Mouse (Mus musculus) lung, embryonic 14.5 days (tissue): ENCODE measurements around the gene Arhgap11a. TPM values are rescaled to one million over a fixed set of nuclear protein-coding genes. Genes with fewer than 3 reads are reported as not detected.
A peak's percentile ranks its signal among the peaks of the same experiment; 100 is the strongest.

Source experiments
- ATAC-seq: fragments of 200-750 bp; cut with Nextera tagmentation; 2 replicates; pipeline ENCODE4 v1.8.0; 2017; ENCODE audit warnings: mild to moderate bottlenecking, moderate TSS enrichment, moderate library complexity; ENCODE audit not compliant: insufficient read depth
- DNase-seq: peaks from one replicate; pipeline ENCODE4 v3.0.0-alpha.2; 2015
- H3K27ac ChIP-seq: fragments of 300-500 bp; sonication (generic); 2 replicates; pipeline ENCODE4 v1.5.1; 2014; ENCODE audit warnings: low read depth, mild to moderate bottlenecking, moderate library complexity
- H3K27me3 ChIP-seq: fragments of 300-500 bp; sonication (generic); 2 replicates; pipeline ENCODE4 v1.6.1; 2014; ENCODE audit warnings: low read length, control low read depth; ENCODE audit not compliant: insufficient read depth
- H3K36me3 ChIP-seq: fragments of 300-500 bp; sonication (generic); 2 replicates; pipeline ENCODE4 v1.6.1; 2014; ENCODE audit warnings: control low read depth; ENCODE audit not compliant: insufficient read depth
- H3K4me1 ChIP-seq: fragments of 300-500 bp; sonication (generic); 2 replicates; pipeline ENCODE4 v1.6.1; 2014; ENCODE audit warnings: antibody characterized with exemption, control low read depth; ENCODE audit not compliant: insufficient read depth
- H3K4me2 ChIP-seq: fragments of 300-500 bp; sonication (generic); 2 replicates; pipeline ENCODE4 v1.6.1; 2014; ENCODE audit warnings: mild to moderate bottlenecking
- H3K4me3 ChIP-seq: fragments of 300-500 bp; sonication (generic); 2 replicates; pipeline ENCODE4 v1.5.1; 2014; ENCODE audit warnings: low read depth, low read length
- H3K9ac ChIP-seq: fragments of 300-500 bp; sonication (generic); 2 replicates; pipeline ENCODE4 v1.6.1; 2014
- H3K9me3 ChIP-seq: fragments of 300-500 bp; sonication (generic); 2 replicates; pipeline ENCODE4 v1.6.1; 2016; ENCODE audit warnings: low read depth, low read length, control low read depth
- CTCF ChIP-seq: IDR thresholded peaks from 2 replicates; pipeline ENCODE4 v1.5.1; 2016; ENCODE audit warnings: antibody characterized with exemption, low read depth
- WGBS: fragments of 180-500 bp; shearing (Covaris S2); extraction: QIAGEN DNeasy Blood & Tissue Kit; methylation state at CpG from one replicate; pipeline ENCODE4 v1.1.7; 2014; 5-methylcytosine and 5-hydroxymethylcytosine counted together
- polyA plus RNA-seq: library from polyadenylated mRNA; unstranded; fragments of >200 nt; fragmentation: Nextera tagmentation; extraction: Ambion mirVana; gene quantifications from 2 replicates; pipeline ENCODE4 v1.2.1, GENCODE M21; 2014

The Arhgap11a gene
- polyA plus RNA-seq, 1 experiment from 2014 or later = 6.0 TPM

DNA sequence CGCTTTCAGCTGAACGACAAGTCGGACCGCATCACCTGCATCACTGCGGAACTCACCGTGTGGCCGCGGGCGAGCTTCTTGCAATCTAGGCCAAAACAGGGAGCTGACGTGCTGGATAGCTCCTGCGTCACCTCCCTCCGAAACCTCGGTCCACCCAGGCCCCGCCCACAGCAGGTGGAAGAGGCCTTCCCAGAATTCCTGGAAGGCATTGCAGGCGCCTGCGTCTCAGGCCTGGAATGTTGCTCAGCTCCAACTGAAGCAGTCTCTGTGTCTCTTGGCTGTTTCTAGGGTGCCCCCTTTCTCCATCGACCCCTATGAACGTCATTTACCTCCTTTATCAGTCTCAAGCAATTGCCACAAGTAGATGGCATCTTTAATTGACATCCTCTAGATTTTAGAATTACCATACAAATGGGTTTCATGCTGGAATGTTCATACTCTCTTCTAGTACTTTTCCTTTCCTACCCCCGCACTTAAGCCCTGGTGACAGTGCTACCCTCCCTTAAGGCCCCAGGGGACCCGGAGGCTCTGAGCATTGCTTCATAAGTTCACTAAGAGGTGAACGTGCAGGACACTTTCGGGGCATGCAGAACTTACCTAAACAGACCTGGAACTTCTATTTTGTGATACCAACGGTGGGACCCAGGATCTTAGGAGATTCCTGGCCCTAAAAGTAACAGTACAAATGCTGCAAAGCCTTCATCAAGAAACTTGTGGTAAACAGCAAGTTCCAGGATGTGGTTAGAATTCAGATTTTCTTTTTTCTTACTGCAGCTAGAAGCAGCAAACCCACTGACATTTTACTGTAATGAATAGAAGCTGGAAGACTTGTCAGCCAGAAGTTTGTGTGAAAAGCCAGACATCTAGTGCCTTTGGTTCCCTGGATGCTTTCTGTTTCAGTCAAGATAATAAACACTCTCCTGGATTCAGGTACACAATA lies 19.2 kb downstream of the Arhgap11a start, which contains the start of gene Scg5:
TSS of gene Scg5 (minus strand) at position 179 of the 940 bp plus-strand sequence.
- DNase-seq (peak; percentile 84), ATAC-seq (peak; percentile 89)
- Histone ChIP-seq H3K27me3 (no peaks in the 10 kb centered on the region), H3K27ac (no peak within 1 kb of the TSS), H3K4me1 (no peaks in the 10 kb centered on the region), H3K9me3 (no peaks in the 10 kb centered on the region), H3K36me3 (peaks cover 21% of the 10 kb centered on the region), H3K4me3 (peak within 1 kb of the TSS; percentile 2; the same call in 1 of the 2 replicates), H3K9ac (no peak within 1 kb of the TSS), H3K4me2 (peak within 1 kb of the TSS; percentile 52)
- TF ChIP-seq CTCF = no peak
- 9% methylated on average over 23 of the region's 23 CpGs for WGBS

DNA sequence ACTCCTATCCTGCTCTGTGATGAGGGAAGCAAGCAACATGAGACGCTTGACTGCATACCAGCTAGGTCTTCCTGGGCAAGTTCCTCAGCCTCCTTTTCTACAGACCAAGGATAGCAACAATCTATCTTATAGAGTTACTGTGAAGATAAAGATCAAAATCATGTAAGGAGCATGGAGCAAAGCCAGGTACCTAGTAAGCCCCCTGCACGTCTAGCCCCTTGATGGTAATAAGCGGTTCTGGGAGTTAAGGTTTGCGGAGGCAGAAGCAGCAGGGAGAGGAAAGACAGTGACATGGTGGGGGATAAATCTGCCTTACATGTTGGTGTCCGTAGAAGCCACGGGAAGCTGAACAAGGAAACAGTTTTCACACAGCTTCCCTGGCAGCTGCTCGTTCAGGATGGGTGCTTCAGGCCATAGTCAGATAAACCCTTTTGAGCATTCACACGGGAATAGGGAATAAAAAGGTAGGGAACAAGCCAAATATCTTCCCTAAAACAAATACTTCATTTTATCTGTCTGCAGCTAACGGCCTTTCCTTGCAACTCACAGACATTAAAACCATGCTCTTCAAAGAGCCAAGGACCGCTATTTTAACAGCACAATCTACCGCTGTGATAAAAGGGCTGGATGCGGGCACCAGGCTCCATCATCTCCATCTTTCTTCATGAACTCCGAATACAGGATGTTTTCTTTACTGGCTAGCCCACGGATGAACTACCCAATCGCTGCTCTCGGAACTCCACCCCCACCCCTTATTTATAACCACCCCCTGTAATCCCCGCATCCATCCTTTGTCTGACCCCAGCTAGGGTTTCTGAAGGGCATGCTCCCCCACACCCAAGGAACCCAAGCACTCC lies 20.1 kb downstream of the Arhgap11a start:
- DNase-seq (no peak), ATAC-seq (no peak; the same call in 1 of the 2 replicates)
- no peak for TF ChIP-seq CTCF
- Histone ChIP-seq H3K4me1 (no peaks in the 10 kb centered on the region), H3K9ac (no peak overlapping the region), H3K36me3 (peaks cover 12% of the 10 kb centered on the region), H3K27ac (no peak overlapping the region), H3K27me3 (no peaks in the 10 kb centered on the region), H3K4me3 (peak overlapping the region; percentile 2; the same call in 1 of the 2 replicates), H3K4me2 (peak overlapping the region; percentile 52), H3K9me3 (no peaks in the 10 kb centered on the region)
- 22% methylated on average over 17 of the region's 17 CpGs for WGBS

DNA sequence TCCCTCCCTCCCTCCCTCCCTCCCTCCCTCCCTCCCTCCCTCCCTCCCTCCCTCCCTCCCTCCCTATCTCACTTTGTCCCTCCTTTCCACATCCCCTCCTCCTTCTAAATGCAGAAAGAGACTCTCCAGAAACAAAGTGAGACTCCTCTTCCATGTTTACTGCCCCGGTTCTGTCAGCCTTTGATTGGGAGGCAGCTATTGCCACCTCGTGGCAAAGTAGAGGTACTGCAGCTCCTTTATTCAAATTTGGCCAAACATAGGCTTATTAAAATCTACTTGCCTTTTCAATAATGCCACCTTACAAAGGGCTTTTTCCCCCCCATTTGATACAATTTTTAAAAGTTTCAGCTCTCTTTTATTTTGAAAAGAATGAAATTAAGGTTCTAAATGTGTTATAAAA lies 24.6 kb downstream of the Arhgap11a start:
- Histone ChIP-seq H3K4me1 (no peaks in the 10 kb centered on the region), H3K27ac (no peak overlapping the region), H3K4me2 (no peak overlapping the region), H3K9ac (no peak overlapping the region), H3K27me3 (no peaks in the 10 kb centered on the region), H3K9me3 (no peaks in the 10 kb centered on the region), H3K36me3 (no peaks in the 10 kb centered on the region), H3K4me3 (no peak overlapping the region)
- ATAC-seq (no peak), DNase-seq (peak; percentile 81)
- TF ChIP-seq CTCF = peak; percentile 86
- whole genome bisulfite sequencing = 0% methylated on average over 2 of the region's 2 CpGs

DNA sequence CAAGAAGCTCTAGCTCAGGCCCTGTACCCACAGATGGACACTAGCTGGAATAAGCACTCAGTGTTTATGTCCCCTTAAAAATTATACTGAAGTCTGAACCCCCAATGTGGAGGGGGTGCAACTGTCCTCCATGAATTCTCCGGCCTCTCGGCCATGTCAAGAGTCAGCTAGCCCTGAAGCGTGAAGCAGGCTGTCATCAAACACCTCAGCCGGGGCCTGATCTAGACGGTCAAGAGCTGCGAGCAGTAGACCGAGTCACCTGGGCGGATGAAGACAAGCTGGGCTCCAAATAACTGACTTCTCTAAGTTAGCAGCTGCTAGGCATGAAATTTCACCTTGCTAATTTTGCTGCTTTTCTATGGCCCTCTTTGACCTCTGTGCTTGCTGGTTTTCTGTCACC lies 26.1 kb downstream of the Arhgap11a start:
- Histone ChIP-seq H3K27ac (no peak overlapping the region), H3K4me1 (no peaks in the 10 kb centered on the region), H3K9ac (no peak overlapping the region), H3K36me3 (no peaks in the 10 kb centered on the region), H3K4me3 (no peak overlapping the region), H3K4me2 (no peak overlapping the region), H3K9me3 (no peaks in the 10 kb centered on the region), H3K27me3 (no peaks in the 10 kb centered on the region)
- TF ChIP-seq CTCF = no peak
- DNase-seq = no peak
- WGBS = 88% methylated on average over 8 of the region's 8 CpGs
- ATAC-seq = no peak

DNA sequence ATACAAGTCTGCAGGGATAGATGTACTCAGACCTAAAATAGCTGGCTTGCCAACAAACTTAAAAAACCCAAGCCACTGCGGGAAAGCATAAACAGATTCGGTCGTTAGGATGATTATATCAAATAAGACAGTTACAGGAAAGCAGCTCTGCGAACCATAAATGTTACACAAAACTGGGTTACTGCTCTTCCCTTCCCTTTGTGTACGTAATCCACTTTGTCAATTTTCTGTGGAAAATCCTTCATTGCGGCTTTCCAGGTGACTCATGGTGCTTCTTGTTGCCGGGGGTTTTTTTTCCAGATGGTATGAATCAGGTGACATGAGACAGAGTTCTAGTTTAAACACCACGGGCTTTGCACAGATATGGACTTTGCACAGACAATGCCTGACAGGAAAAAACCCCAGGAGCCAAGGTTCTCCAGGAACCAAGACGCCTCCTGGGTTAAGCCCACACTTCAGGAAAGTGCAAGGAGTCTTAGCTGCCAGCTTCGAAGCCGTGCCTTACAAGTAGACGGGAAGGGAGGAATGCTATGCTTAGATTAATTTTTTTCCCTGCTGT lies 27.2 kb downstream of the Arhgap11a start:
- ATAC-seq = no peak
- Histone ChIP-seq H3K4me2 (no peak overlapping the region), H3K9me3 (no peaks in the 10 kb centered on the region), H3K9ac (no peak overlapping the region), H3K4me3 (no peak overlapping the region), H3K27me3 (no peaks in the 10 kb centered on the region), H3K36me3 (no peaks in the 10 kb centered on the region), H3K27ac (no peak overlapping the region), H3K4me1 (no peaks in the 10 kb centered on the region)
- DNase-seq = no peak
- 50% methylated on average over 12 of the region's 12 CpGs for WGBS
- TF ChIP-seq CTCF = no peak

DNA sequence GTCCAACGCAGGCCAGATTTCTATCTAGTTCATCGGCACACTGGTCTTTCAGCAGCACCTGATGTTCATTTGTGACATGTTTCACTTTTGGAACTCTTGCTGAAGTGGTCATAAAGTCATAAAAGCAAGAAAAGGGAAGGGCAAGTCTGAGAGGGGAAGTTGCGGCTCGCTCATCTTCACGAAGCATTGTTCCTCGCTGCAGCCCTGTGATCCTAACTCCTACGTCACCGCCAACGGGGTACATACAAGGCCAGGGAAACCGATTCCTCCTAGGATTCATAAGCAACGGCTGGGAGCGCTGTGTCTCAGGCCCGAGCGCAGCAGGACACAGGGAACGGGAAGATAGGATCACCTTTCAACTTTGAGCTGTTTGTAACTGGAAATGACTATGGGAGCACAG lies 28.3 kb downstream of the Arhgap11a start:
- DNase-seq = no peak
- 85% methylated on average over 15 of the region's 15 CpGs for WGBS
- H3K9ac ChIP-seq = no peak overlapping the region

More for the DNA sequence above, 28.3 kb downstream of the Arhgap11a start:
- H3K36me3 ChIP-seq = no peaks in the 10 kb centered on the region
- no peaks in the 10 kb centered on the region for H3K27me3 ChIP-seq
- H3K9me3 ChIP-seq = no peaks in the 10 kb centered on the region
- H3K4me1 ChIP-seq = no peaks in the 10 kb centered on the region
- no peak for TF ChIP-seq CTCF
- no peak overlapping the region for H3K4me3 ChIP-seq
- ATAC-seq = no peak
- no peak overlapping the region for H3K27ac ChIP-seq
- no peak overlapping the region for H3K4me2 ChIP-seq
